Mouse (Mus musculus): ENCODE results near the gene Rassf8. TPM values are rescaled to one million over a fixed set of nuclear protein-coding genes. Genes with fewer than 3 reads are reported as not detected.

Rassf8 gene
- polyA plus RNA-seq, 1 experiment = 15.7 TPM

DNA sequence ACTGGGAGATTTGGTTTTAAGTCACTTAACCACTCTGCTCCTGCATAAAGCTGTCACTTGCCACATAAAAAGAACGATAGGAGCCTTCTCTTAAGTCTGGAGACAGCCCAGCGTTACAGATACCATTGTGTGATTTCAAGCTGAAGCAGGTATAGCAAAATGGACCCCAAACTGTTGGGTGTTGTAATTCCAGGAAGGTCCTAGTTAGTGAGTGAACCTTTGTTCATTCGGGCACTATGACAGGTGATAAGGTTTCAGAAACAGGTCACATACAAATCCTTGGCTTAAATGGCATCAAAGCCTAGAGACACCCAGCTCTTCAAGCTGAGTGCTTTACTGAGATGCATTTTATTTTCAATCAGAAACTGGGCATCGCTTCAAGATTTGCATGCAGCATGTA is 16.5 kb downstream of the Rassf8 start:
- TF ChIP-seq POLR2A (IDR thresholded peaks at IDR 0.05; ENCODE audit: borderline replicate concordance, extremely low read depth, insufficient read depth, insufficient read length, poor library complexity, severe bottlenecking) (no peak), CTCF (IDR thresholded peaks at IDR 0.05; ENCODE audit: borderline replicate concordance, extremely low read depth, insufficient read depth, insufficient read length) (no peak)
- DNase-seq (ENCODE audit: low read depth) = no peak

DNA sequence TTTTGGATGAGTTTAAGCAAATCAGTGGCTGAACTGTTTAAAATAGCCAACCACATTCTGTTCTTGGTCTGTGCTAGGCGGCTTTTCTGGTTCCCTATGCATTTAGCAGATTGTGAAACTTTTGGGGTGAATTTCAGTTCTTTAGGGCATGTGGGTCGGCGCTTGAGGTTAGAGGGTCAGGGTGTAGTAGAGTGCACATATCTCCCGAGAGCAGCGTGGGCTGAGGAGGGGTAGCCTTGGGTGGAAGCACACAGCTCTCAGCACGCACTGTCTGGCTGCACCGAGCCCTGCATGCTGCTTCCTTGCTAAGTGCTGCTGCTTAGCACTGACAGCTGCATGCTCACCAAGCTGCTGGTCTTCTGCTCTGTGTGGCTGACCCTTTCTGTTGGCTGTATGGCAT is 18.5 kb downstream of the Rassf8 start:
- TF ChIP-seq POLR2A (IDR thresholded peaks at IDR 0.05; ENCODE audit: borderline replicate concordance, extremely low read depth, insufficient read depth, insufficient read length, poor library complexity, severe bottlenecking) = no peak
- no peak for TF ChIP-seq CTCF (IDR thresholded peaks at IDR 0.05; ENCODE audit: borderline replicate concordance, extremely low read depth, insufficient read depth, insufficient read length)
- DNase-seq (ENCODE audit: low read depth) = no peak

- TF ChIP-seq POLR2A (IDR thresholded peaks at IDR 0.05; ENCODE audit: borderline replicate concordance, extremely low read depth, insufficient read depth, insufficient read length, poor library complexity, severe bottlenecking) (no peak), CTCF (IDR thresholded peaks at IDR 0.05; ENCODE audit: borderline replicate concordance, extremely low read depth, insufficient read depth, insufficient read length) (no peak)
- DNase-seq (ENCODE audit: low read depth) = no peak
These were observed 20.4 kb downstream of the Rassf8 start for GRCm38 (mm10) chr6:145766971-145767370.

DNA sequence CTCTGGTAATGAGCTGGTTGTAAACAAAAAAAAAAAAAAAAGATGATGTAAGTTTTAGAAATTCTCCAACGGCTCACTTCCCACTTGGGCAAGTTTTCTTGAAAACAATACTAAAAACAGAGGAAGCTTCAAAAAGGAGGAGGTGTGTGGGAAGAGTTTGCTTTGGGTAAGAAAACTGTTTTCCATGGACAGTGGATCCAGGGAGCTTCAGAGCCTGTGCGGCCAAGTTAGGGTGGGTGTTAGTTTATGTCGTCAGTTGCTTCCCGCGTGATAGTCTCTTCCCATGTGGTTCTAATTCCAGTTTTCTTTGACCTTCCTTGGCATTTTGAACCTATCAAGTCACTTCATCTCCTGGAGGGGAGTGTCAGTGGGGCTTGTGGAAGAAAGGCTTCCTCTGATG is 21.1 kb downstream of the Rassf8 start:
- TF ChIP-seq CTCF (IDR thresholded peaks at IDR 0.05; ENCODE audit: borderline replicate concordance, extremely low read depth, insufficient read depth, insufficient read length) (no peak), POLR2A (IDR thresholded peaks at IDR 0.05; ENCODE audit: borderline replicate concordance, extremely low read depth, insufficient read depth, insufficient read length, poor library complexity, severe bottlenecking) (no peak)
- no peak for DNase-seq (ENCODE audit: low read depth)

GRCm38 (mm10) chr6:145768671-145769292 is 22.2 kb downstream of the Rassf8 start:
- TF ChIP-seq CTCF (IDR thresholded peaks at IDR 0.05; ENCODE audit: borderline replicate concordance, extremely low read depth, insufficient read depth, insufficient read length) (no peak), POLR2A (IDR thresholded peaks at IDR 0.05; ENCODE audit: borderline replicate concordance, extremely low read depth, insufficient read depth, insufficient read length, poor library complexity, severe bottlenecking) (no peak)
- peak; percentile 77 for DNase-seq (ENCODE audit: low read depth)

DNA sequence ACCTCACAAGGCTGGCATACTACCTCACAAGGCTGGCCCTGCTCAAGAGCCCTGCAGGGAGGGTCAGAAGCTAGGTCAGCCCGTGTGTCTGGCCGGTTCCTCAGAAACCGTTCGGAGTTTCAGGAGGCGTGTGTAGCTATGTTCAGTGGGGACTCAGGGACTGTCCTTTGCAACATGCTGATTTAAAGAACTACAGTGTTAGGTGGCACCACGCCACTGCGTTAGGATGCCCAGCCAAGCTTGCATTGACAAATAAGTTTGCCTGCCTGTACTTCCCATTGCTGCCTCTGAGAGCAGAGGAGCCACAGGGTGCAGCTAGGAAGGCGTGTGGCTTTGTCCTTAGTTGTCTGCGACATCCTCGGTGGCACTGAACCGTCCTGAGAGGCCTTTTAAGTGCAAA is 23.3 kb downstream of the Rassf8 start:
- DNase-seq (ENCODE audit: low read depth) = peak; percentile 56
- no peak for TF ChIP-seq POLR2A (IDR thresholded peaks at IDR 0.05; ENCODE audit: borderline replicate concordance, extremely low read depth, insufficient read depth, insufficient read length, poor library complexity, severe bottlenecking)
- no peak for TF ChIP-seq CTCF (IDR thresholded peaks at IDR 0.05; ENCODE audit: borderline replicate concordance, extremely low read depth, insufficient read depth, insufficient read length)

GRCm38 (mm10) chr6:145770272-145771000 is 23.9 kb downstream of the Rassf8 start:
- TF ChIP-seq CTCF (IDR thresholded peaks at IDR 0.05; ENCODE audit: borderline replicate concordance, extremely low read depth, insufficient read depth, insufficient read length) (no peak), POLR2A (IDR thresholded peaks at IDR 0.05; ENCODE audit: borderline replicate concordance, extremely low read depth, insufficient read depth, insufficient read length, poor library complexity, severe bottlenecking) (no peak)
- no peak for DNase-seq (ENCODE audit: low read depth)

GRCm38 (mm10) chr6:145774436-145774835 is 27.9 kb downstream of the Rassf8 start:
- no peak for DNase-seq (ENCODE audit: low read depth)
- no peak for TF ChIP-seq POLR2A (IDR thresholded peaks at IDR 0.05; ENCODE audit: borderline replicate concordance, extremely low read depth, insufficient read depth, insufficient read length, poor library complexity, severe bottlenecking)
- no peak for TF ChIP-seq CTCF (IDR thresholded peaks at IDR 0.05; ENCODE audit: borderline replicate concordance, extremely low read depth, insufficient read depth, insufficient read length)

DNA sequence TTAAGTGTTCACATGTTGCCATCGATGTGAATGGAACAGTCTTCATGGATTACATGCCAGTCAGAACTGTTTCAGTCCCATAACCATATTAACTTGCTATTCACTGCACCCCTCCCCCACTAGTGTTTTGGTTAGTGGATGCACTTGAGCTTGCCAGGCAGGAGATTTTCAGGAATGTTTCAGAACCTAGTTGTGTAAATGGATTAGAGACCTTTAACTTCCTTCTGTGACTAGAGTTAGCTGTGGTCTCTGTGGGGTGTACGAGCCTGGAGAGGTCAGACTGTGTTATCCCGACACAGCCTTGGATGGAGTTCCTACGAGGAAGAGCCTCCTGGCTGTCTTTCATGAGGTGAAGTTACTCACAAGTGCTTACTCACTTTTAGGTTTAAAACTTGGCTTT is 29.7 kb downstream of the Rassf8 start:
- DNase-seq (ENCODE audit: low read depth) = no peak
- TF ChIP-seq POLR2A (IDR thresholded peaks at IDR 0.05; ENCODE audit: borderline replicate concordance, extremely low read depth, insufficient read depth, insufficient read length, poor library complexity, severe bottlenecking) = no peak
- no peak for TF ChIP-seq CTCF (IDR thresholded peaks at IDR 0.05; ENCODE audit: borderline replicate concordance, extremely low read depth, insufficient read depth, insufficient read length)

- TF ChIP-seq CTCF (IDR thresholded peaks at IDR 0.05; ENCODE audit: borderline replicate concordance, extremely low read depth, insufficient read depth, insufficient read length) (no peak), POLR2A (IDR thresholded peaks at IDR 0.05; ENCODE audit: borderline replicate concordance, extremely low read depth, insufficient read depth, insufficient read length, poor library complexity, severe bottlenecking) (no peak)
- DNase-seq (ENCODE audit: low read depth) = no peak
These were observed 32.8 kb downstream of the Rassf8 start for GRCm38 (mm10) chr6:145779383-145779782.

GRCm38 (mm10) chr6:145780180-145780802 is 33.7 kb downstream of the Rassf8 start:
- no peak for TF ChIP-seq CTCF (IDR thresholded peaks at IDR 0.05; ENCODE audit: borderline replicate concordance, extremely low read depth, insufficient read depth, insufficient read length)
- TF ChIP-seq POLR2A (IDR thresholded peaks at IDR 0.05; ENCODE audit: borderline replicate concordance, extremely low read depth, insufficient read depth, insufficient read length, poor library complexity, severe bottlenecking) = no peak

More at GRCm38 (mm10) chr6:145780180-145780802, 33.7 kb downstream of the Rassf8 start:
- DNase-seq (ENCODE audit: low read depth) = no peak
